Mouse (Mus musculus) layer of hippocampus, adult 18-20 months (tissue): ENCODE measurements around the gene Map3k1. TPM values are rescaled to one million over a fixed set of nuclear protein-coding genes. Genes with fewer than 3 reads are reported as not detected.

ENCODE experiments used
- DNase-seq, 2 experiments: peaks; one replicate each; pipeline ENCODE4 v3.0.0; 2022; ENCODE audit warnings: low spot score in 2 of 2
- total RNA-seq, 2 experiments: library from RNA; stranded (reverse); gene quantifications; 2 replicates each; pipeline ENCODE4 v1.2.3; 2021

Map3k1 gene
- total RNA-seq, 2 experiments from 2014 or later = 9.4 to 10.1 TPM

DNA sequence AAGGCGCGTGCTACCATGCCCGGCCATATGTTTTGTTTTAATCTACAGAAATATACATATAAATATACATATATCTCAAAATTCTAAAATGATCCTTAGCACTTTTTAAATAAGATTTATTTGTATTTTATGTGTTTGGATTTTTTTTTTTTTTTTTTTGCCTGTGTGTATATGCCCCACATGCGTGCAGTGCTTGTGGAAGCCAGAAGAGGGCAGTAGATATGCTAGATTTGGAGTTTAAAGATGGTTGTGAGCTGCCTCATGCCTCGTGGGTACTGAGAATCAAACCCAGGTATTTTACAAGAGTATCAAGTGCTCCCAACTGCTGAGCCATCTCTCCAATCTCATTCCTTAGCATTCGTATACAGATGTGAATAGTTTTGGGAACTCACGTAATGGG is 6.2 kb upstream of the Map3k1 start:
- no peak for DNase-seq

DNA sequence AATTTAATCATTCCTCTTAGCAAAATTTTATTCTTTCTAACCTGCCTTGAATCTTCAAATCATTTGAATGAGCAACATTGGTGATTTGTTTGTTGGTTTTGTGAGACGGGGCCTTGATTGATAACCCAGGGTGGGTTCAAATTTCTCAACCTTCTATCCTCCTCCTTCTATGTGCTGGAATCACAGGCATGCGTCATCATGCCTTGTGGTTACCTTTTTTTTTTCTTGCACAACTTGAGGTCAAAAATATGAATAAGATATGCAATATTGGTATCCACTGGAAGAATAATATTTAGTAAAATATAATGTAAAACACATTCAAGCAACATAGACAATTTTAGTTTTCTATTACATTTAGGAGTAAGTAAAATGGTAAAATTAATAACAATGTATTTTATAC is 3.9 kb upstream of the Map3k1 start:
- no peak for DNase-seq

DNA sequence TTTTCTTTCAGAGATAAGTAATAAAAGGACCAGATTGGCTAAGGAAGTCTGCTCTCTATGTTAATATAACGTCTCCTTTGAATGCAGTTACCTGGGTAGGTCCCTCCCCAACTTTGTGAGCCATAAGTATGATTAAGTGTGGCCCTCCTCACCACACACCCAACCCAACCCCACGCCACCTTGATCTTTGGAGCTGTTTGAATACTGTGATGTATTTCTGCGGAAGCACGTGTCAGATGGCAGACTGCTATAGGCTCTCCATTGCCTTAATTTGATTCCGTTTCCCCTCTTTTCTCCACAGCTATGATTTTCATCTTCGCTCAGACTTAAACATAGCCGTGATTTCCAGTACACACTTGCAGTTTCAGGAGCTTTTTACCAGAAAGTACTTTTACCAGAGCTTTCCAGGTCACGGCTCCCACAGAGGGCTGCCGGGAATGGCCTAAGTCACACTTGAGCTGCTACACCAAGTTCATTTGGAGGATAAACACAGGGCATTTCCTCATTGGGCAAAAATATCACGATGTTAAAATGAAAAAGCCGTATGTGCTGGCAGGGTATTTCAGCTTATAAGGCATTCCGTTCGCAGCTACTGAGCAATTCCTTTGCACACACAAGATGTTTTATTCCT is 2.3 kb upstream of the Map3k1 start:
- DNase-seq = no peak

DNA sequence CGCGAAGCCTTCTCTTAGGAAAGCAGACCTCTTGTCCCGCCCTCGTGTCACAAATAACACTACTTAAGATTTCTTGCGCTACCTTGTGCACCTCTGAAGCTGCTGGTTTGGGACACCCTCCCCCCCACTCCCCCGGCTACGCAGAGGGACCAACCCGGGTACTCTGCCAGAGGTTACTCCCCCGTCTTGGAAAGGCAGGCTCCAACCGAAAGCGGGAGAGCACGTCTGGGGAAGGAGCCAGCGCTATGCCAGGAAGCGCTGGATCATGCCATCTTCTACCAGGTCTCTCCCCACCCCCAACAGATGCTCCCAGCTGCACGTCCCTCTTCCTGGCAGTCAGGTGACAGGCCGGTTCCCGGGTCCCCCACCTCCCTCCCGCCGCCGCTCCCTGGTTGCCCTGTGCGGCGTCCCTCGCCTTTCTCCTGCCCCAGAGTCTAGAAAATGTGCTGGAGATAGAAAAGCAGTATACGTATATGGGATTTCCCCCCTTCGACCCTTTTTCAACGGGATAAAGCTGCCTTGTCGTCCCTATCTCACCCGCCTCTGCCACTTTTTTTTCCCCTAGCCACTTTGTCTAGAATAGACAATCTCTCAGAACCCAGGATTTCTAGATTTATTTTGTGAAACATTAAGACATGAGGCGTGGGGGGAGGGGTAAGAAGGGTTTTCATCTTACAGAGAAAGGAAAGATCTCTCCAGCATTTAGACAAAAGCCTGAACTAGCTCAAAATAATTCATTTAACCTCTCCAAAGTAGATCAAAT is 854 bp upstream of the Map3k1 start:
- DNase-seq = no peak

DNA sequence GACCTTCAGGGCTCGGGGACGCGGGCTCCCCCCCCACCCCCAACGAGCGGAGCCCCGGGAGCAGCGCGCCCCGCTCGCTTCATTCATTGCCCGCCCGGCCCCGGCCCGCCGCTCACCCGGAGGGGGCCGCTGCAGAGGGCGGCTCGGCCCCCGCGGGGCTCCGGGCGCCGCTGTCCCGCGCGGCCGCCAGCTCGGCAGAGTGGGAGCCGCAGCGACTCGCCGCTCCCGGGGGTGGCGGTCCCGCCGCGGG is 481 bp downstream of the Map3k1 start:
- DNase-seq = no peak

DNA sequence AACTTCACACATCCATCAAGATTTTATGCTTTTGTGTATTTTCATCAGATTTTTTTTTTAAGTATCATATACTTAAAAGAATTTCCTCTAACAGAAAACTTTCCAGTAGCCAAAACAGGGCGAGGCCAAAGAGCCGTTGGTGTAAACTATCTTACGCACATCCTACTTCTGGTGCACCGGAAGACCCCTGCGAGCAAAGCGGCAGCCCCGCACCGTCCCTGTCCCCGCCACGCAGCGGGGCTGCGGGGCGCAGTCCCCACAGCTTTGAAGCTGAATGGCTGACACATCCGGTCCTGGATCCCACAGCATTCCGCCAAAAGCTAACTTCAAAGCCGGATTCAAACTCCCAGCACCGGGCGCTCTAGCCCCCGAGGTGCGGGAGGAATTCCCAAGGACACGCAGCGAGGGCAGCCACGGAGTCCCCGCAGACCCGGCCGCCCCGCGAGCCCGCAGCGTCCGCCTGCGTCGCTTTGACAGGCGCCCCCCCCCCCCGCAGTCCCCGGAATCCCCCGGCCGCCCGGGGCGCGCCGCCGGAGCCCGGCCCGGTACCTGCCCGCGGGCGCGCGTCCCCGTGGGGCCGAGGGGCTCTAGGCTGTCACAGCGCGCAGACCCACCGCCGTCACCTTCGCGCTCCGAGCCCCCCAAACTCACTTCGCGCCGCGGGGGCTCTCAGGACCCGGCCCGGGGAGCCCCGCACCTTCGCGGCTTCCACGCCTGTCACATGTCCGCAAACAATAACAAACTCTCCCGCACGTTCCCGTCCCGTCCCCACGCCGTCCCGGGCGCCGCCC is 1.0 kb downstream of the Map3k1 start:
- DNase-seq = no peak

DNA sequence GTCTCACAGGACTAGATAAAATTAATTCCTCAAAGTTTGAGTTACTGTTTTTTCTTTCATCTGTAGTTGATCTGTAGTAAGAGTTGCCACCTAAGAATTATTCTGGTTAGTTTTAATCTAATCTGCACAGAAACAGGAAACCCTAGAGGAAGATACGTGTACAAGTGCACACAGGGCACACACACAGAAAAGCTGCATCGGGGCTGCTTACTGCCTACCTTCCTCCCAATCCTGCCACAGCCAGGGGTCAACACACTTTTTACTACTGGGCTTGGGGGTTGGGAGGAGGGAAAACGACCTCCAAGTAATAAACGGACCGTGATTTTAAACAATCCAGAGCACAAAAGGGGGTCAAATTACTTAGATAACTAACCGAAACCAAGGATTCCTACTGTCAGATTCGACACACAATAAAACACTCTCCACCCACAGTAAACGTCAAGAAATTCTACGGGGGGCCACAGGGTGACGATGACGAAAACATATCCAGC is 1.6 kb downstream of the Map3k1 start:
- DNase-seq = no peak

DNA sequence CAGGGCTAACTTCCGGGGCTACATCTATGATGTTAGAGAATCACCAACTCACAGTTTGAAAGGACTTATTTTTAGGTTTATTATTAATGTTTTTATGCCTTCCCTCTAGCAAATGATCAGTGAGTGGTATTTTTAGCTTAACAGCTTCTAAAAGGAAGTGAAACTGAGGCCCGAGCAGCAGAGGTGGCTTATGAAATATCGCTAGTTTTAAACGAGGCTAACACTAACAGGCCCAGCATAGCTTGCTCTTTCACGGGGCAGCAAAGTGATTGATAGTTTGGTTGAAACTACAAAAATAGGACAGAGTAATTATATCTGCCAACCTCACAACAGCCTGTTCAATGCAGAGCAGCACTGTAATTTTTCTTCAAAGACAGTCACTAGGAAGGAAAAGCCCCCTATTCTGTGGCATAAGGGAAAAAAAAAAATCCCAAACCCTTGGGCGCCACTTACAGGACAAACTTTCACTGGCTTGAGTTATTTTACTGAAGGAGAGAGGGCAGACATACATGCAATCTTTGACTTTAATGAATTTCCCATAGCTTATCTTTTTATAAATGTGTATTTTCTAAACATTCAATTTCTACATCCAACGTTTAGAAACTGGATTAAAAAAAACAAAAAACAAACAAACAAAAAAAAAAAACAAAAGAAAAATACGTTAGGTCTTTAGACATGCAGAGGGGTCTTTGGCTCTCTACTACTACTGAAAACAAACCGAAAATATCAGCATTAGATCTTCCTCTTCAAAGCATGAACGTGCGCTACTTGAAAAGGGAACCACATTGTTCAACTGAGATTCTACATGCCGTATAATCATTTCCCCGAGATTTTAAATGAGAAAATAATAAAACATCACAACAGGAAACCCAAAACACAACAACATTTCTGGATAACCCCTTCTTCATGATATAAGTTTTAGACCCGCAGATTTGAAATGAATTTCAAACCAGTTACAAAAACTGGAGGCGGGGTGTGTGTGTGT is 2.8 kb downstream of the Map3k1 start:
- DNase-seq = no peak

DNA sequence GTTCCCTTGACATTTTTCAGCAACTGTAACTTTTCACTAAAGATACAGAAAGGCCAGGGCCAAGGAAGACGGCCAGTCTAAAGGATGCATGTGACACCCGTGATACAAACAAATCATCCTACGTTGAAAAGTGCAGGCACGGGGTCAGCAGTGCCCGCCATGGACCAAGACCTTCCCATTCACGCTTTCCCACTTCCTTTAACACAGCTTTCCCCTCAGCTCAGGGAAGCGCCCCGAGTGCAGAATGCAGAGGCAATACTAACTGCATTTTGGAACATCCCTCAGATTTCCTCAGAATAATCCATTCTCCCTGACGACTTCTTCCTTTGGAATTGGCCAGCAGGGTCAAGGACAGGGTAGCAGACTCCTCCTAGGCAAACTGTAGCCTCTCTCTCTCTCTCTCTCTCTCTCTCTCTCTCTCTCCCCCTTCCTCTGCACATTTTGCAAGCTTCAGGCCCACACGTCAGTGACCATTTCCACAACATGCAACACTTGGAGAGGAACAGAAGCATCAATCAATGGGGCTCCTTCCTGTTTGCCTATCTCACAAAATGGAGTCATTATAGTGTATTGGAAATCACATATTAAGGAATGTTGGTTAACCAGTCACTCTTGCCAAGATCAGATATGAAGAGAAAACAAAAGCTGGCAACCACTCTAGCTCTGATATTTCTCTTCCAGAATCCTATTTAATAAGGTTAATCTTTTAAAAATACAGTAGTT is 3.7 kb downstream of the Map3k1 start:
- DNase-seq = no peak

DNA sequence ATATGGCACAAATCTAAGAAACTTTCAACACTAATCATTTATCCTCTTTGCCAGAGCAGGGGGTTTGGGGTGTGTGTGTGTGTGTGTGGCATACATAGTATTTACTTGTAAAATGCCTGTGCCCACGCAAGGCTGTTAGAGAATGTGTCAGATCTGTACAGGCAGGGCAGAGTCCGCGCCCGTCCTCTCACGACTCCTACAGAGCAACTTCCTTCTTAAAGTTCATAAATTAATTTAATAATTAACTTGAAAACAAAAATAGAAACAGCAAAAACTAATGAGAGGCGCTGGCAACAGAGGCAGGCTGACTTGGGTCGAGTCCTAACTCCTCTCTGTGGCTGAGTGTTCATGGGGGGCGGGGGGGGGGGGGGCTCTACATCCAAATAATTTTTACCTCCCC is 4.6 kb downstream of the Map3k1 start:
- no peak for DNase-seq

DNA sequence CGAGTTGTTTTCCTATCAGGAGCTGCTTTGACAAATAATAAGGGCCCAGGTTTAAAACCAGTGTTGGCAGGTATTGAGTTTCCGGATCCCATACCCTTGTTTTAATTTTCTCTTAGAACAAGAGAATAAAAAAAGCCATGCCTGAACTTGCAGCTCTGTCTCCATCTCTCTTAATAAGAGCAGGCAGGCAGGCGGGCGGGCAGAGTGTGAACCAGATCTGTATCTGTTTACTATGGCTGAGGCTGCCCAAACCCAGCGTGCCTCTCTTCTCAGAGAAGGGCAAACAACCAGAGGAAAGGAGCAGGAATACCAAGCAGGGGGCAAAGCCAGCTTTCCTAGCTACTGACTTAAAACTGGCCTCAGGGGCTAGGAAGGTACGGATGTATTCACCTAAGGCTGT is 5.3 kb downstream of the Map3k1 start:
- DNase-seq = no peak

DNA sequence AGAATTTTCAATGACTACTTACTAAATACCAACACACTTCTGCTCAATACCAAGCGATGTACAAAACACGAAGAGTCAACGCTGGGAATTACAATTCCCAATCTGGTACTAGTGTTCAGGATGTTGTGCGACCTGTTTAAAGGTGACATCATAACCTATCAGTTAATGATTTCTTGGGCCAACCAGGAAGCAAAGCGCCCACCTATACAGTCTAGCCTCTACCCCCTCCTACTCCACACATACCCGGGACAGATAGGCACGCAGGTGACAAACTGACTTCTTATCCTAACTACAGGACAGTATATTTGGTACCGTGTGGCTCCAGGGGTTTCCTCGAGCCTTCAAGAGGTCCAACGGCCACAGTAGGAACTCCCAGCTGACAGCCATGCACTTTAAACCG is 5.9 kb downstream of the Map3k1 start:
- DNase-seq = no peak

DNA sequence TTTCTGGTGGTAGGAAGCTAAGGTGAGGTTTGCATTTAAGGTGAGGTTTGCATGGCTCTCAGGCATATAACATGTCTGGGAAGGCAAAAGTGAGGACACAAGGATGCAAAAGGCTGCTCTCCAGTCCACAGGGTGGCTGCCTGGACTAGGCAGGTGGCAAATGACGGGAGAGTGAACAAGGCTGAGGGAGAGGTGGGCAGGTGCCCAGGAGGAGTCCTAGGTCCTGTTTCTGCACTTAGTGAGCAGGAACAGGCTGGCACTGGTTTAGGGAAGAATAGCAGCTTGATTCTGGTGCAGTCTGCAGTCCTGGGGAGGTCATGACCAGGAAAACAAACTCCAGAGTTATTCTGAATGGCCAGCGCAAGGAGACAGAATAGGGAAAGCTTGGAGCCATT is 6.5 kb downstream of the Map3k1 start:
- no peak for DNase-seq

DNA sequence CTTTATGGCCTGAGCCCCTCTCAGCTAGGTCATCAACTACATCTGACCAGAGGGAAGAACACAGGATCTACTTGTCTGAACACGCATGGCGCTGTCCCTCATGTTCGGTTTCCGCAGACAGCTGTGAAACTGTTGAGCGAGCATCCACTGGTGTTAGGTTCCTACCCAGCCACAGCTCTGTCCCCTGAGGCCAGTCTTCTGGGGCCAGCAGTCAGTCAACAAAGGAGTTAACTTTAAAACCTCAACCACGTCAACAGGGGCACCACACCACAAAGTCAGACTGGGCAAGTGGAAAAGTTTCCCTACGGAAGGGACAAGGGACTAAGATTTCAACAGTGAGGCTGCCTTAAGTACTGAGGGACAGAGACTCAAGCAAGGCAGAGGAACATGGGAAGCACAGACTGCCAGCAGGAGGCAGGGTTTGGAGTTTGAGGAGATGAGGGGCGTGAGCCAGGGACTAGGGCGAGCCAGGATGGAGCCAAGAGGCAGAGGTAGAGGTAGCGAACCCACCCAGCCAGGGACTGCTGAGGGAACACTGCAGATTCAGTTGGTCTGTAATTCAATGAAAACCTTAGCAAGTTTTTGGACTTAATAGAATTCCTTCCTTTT is 7.0 kb downstream of the Map3k1 start:
- no peak for DNase-seq

DNA sequence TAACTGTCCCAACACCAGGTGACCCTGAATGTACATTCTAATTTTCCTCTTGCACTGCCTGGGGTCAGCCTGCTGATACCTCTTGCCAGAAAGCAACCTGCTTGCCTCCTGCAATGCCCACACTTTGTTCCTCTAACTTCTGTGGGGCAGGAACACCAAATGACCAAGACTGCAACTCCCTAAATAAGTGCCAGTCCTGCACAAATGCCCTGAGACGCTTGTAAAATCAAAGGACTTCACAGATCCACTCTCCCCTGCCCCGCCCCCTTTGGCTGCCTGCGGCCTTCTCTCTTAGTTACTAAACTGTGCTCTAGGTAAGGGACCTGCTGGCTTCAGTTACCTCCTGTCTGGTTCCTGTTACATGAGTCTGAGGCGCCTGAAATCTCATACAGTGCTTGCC is 7.9 kb downstream of the Map3k1 start:
- DNase-seq = no peak

DNA sequence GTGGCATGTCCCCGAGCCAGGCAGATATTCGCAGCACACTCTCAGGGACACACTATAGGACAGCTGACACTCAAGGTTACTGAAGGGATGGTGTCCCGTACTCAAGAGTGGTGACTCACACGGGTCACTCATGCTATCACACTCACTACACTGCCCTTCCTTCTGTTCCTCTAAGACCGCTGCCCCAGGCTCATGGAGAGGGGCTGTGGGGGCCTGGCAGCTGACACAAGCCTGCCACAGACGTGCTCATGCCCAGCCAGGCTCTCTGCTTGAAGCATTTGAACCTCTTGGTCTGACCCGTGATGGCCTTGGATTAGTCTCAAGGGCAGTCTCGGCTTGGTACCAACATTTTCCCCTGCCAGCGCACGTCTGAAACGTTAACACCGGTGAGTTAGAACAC is 10.7 kb downstream of the Map3k1 start:
- no peak for DNase-seq

DNA sequence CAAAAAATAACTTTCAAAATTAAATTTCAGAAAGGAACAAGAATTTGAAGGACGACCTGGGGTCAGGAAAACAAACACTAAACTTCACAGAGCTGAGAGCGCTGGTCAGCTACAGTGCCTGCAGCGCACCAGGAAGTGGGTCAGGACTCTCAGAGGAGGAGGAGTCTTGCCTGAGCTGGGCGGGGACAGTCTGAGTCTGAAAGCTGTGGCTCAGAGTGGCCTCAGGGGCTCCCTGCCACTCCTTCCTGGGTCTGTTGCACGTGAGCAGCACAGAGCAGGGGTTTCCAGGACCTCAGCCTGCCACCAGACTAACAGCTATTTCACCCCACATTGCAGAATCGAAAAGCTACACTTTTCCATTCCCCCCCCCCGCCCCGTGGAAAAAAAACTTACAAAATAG is 11.8 kb downstream of the Map3k1 start:
- DNase-seq = no peak

DNA sequence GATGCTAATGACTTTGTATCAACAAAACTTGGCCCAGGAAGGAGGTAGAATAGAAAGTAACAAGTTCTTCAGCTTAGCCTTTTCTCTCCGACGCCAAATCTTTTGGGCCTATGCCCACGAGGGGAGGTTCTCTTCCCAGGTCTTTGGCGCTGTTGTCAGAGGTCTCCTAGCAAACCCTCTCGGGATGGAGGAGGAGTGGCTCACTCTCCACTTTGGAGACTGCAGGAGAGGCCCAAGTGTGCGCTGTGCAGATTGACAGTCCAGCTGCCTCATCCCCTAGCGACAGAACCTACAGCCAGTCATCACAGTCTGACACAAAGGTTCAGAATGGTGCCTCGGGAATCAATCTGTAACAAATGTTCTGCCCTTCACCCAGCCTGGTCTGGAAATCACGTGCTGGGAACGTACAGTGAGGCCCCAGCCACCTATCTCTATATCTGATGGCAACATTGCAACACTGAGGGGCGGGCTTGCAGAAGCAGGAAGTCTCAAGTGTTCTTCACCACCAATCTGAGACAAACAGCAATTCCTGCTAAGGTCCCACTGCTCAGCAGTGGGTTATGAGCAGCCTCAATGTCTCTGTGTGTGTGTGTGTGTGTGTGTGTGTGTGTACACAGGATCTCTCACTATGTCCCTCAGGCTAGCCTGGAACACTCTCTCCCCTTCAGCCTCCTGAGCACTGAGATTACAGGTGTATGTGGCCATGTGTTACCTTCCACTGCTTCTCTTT is 12.4 kb downstream of the Map3k1 start:
- no peak for DNase-seq

DNA sequence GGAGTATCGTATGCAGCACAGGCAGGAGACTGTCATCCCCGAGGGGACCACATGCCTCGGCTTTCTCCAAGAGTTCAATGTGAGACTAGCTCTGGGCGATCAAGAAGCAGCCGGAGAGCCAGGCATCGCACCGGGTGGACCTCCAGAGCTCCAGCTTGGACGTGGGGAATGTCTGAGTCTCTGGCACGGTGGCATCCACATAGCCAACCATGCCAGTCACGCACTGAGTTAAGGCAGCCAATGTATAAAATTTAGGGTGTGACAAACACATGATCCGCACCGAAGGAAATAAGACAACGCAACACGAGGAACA is 15.9 kb downstream of the Map3k1 start:
- DNase-seq = no peak
